Mouse (Mus musculus): Measurements from ENCODE around the gene Agfg2. TPM values are rescaled to one million over a fixed set of nuclear protein-coding genes. Genes with fewer than 3 reads are reported as not detected.
A peak's percentile ranks its signal among the peaks of the same experiment; 100 is the strongest.
"Not testable (repeated sequence)": the region's sequence is repeated elsewhere in the genome, so short reads cannot be mapped to it uniquely, and the experiment has no call there.

Agfg2 gene
- polyA plus RNA-seq, 1 experiment from 2014 or later = 11.3 TPM

DNA sequence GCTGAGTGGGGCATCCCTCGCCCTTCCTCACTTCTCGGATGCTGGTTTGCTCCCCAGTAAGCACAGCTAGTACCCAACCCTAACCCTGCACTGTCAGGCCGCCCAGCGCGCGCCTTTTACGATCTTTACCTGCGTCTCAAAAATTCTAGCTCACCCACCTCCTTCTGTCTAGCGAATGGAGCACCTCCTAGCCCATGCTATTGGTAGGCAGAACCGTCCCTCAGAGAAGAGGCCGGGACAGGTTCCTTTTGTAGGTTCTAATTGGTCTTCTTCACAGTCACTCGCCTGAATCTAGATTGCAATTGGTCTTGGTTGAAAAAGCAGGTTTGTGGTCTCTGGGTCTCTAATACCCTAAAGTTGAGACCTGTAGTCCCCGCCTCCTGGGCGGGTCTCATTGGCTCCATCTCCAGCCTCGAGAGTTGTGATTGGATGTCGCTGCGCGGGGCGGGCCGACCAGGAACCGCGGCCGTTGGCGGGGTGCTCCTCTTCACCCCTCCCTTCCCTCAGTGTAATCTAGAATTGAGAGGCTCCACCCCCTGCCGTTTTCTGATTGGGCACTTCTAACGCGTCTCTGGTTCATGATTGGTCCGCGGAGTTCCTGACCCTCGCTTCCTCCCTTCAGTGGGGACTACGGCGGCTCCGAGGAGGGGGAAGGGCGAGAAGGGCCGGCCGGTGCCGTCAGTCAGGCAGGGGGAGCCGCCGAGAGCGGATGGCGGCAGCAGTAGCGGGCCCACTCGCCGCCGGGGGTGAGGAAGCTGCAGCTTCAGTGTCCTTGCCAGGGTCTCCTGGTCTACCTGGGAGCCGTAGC is 55.8 kb downstream of the Agfg2 start, which contains the start of the genes Fbxo24, Lrch4 and Gm20605:
TSS of gene Fbxo24 (minus strand) at position 505 of the 808 bp plus-strand sequence.
TSS of gene Lrch4 (plus strand) at position 624 of the 808 bp plus-strand sequence.
TSS of gene Gm20605 (plus strand) at position 678 of the 808 bp plus-strand sequence.
- Histone ChIP-seq H3K27ac (ENCODE audit: low read depth, low read length) (peak within 1 kb of the TSS; percentile 91), H3K4me2 (ENCODE audit: low read depth, low read length) (peak within 1 kb of the TSS; percentile 91), H3K9ac (replicated peaks; ENCODE audit: low read depth, low read length) (peak within 1 kb of the TSS; percentile 82), H3K27me3 (ENCODE audit: control insufficient read depth, insufficient read depth, low read length) (no peaks in the 10 kb centered on the region), H3K4me3 (ENCODE audit: low read depth, low read length) (peak within 1 kb of the TSS; percentile 82), H3K36me3 (ENCODE audit: control insufficient read depth, insufficient read depth, low read length) (0 out of 2 replicates have a peak, but pooled peaks cover under 1% of the 10 kb centered on the region), H3K9me3 (ENCODE audit: control insufficient read depth, low read length) (no peaks in the 10 kb centered on the region), H3K4me1 (ENCODE audit: control insufficient read depth, insufficient read depth, low read length) (peaks cover 26% of the 10 kb centered on the region)
- ATAC-seq (ENCODE audit: low read depth) = peak; percentile 99
- under 1% methylated on average over 46 of the region's 46 CpGs for WGBS

DNA sequence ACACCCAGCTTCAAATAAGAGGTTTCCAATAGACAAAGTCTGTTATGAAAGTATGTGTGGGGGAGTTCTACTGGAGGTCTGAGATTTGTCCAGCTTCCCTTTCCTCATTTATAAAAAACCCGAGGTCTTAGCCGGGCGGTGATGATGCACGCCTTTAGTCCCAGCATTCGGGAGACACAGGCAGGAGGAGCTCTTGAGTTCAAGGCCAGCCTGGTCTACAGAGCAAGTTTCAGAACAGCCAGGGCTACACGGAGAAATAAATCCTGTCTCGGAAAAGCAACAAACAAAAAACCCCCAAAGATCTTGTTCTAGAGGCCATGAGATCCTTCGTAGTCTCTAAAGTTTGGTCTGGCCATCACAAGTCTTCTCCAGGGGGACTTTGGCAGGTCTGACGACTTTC is 56.5 kb downstream of the Agfg2 start:
- Histone ChIP-seq H3K4me1 (ENCODE audit: control insufficient read depth, insufficient read depth, low read length) (peaks cover 26% of the 10 kb centered on the region), H3K27ac (ENCODE audit: low read depth, low read length) (peak overlapping the region; percentile 88), H3K9me3 (ENCODE audit: control insufficient read depth, low read length) (no peaks in the 10 kb centered on the region), H3K9ac (replicated peaks; ENCODE audit: low read depth, low read length) (peak overlapping the region; percentile 54), H3K36me3 (ENCODE audit: control insufficient read depth, insufficient read depth, low read length) (no peaks in the 10 kb centered on the region), H3K27me3 (ENCODE audit: control insufficient read depth, insufficient read depth, low read length) (no peaks in the 10 kb centered on the region), H3K4me3 (ENCODE audit: low read depth, low read length) (peak overlapping the region; percentile 47), H3K4me2 (ENCODE audit: low read depth, low read length) (peak overlapping the region; percentile 68)
- 2% methylated on average over 9 of the region's 9 CpGs for WGBS
- no peak for ATAC-seq (ENCODE audit: low read depth)

DNA sequence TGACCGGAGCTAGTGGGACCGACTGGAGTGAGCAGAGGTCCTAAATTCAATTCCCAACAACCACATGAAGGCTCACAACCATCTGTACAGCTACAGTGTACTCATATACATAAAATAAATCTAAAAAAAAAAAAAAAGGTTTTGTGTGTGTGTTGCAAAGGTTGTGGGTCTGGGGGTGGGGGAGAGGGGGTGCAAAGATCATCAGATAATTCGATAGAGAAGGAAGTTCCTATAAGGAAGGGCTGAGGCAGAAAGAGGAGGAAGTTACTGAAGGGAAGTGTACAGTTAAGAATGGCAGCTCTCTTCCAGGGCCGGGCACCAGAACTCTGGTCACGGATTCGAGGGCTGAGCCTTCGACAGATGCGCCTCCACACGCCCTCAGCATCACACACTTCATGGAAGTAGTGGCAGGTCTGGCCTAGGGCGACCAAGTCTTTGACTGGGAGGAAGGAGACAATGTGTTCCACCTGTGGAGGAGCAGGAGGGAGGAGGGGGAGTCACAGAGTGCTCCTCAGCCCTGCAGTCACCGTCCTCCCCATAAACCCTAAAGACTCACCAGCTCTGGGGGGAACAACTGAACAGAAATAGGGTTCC is 60.5 kb downstream of the Agfg2 start:
- no peak for ATAC-seq (ENCODE audit: low read depth)
- no peak overlapping the region for H3K4me3 ChIP-seq (ENCODE audit: low read depth, low read length)
- 0 out of 2 replicates have a peak, but pooled peaks cover 6% of the 10 kb centered on the region for H3K4me1 ChIP-seq (ENCODE audit: control insufficient read depth, insufficient read depth, low read length)
- H3K9ac ChIP-seq (replicated peaks; ENCODE audit: low read depth, low read length) = no peak overlapping the region
- WGBS = 91% methylated on average over 11 of the region's 11 CpGs
- no peak overlapping the region for H3K4me2 ChIP-seq (ENCODE audit: low read depth, low read length)
- no peaks in the 10 kb centered on the region for H3K36me3 ChIP-seq (ENCODE audit: control insufficient read depth, insufficient read depth, low read length)
- no peaks in the 10 kb centered on the region for H3K27me3 ChIP-seq (ENCODE audit: control insufficient read depth, insufficient read depth, low read length)
- H3K9me3 ChIP-seq (ENCODE audit: control insufficient read depth, low read length) = no peaks in the 10 kb centered on the region
- no peak overlapping the region for H3K27ac ChIP-seq (ENCODE audit: low read depth, low read length)

DNA sequence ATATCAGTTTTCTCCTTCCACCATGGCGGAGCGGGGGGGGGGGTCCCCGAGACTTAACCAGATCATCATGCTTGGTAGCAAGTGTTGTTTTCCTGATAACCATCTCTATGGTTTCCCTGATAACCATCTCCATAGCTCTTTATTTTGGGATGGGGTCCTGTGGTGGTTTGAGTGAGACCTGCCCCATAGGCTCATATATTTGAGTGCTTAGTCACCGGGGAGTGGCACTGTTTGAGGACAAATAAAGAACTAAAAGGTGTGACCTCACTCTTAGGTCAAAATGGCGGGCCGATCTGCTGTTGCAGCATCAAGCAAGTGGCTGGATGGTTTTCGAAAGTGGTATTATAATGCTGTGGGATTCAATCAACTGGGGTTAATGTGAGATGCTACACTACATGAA is 69.2 kb downstream of the Agfg2 start:
- 94% methylated on average over 7 of the region's 7 CpGs for WGBS
- H3K4me2 ChIP-seq (ENCODE audit: low read depth, low read length) = no peak overlapping the region
- no peaks in the 10 kb centered on the region for H3K36me3 ChIP-seq (ENCODE audit: control insufficient read depth, insufficient read depth, low read length)
- ATAC-seq (ENCODE audit: low read depth) = no peak
- H3K27me3 ChIP-seq (ENCODE audit: control insufficient read depth, insufficient read depth, low read length) = no peaks in the 10 kb centered on the region
- H3K4me1 ChIP-seq (ENCODE audit: control insufficient read depth, insufficient read depth, low read length) = no peaks in the 10 kb centered on the region
- no peak overlapping the region for H3K27ac ChIP-seq (ENCODE audit: low read depth, low read length)
- H3K4me3 ChIP-seq (ENCODE audit: low read depth, low read length) = no peak overlapping the region
- H3K9me3 ChIP-seq (ENCODE audit: control insufficient read depth, low read length) = no peaks in the 10 kb centered on the region
- H3K9ac ChIP-seq (replicated peaks; ENCODE audit: low read depth, low read length) = no peak overlapping the region

DNA sequence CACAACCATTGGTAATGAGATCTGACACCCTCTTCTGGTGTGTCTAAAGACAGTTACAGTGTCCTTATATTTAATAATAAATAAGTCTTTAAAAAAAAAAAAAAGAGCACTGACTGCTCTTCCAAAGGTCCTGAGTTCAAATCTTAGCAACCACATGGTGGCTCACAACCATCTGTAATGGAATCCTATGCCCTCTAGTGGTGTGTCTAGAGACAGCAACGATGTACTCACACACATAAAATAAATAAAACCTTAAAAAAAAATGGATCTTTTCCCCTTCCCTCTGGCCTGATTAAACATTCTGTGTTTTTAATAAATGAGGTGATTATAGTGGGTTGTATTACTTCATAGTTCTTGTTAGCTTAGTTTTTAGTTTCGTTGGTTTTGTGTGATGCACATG is 69.6 kb downstream of the Agfg2 start:
- H3K4me1 ChIP-seq (ENCODE audit: control insufficient read depth, insufficient read depth, low read length); H3K36me3 ChIP-seq (ENCODE audit: control insufficient read depth, insufficient read depth, low read length); H3K9ac ChIP-seq (replicated peaks; ENCODE audit: low read depth, low read length); H3K4me3 ChIP-seq (ENCODE audit: low read depth, low read length); H3K4me2 ChIP-seq (ENCODE audit: low read depth, low read length); H3K27me3 ChIP-seq (ENCODE audit: control insufficient read depth, insufficient read depth, low read length); ATAC-seq (ENCODE audit: low read depth); H3K9me3 ChIP-seq (ENCODE audit: control insufficient read depth, low read length); H3K27ac ChIP-seq (ENCODE audit: low read depth, low read length): not testable (repeated sequence)
- 90% methylated on average over 2 of the region's 2 CpGs for WGBS

DNA sequence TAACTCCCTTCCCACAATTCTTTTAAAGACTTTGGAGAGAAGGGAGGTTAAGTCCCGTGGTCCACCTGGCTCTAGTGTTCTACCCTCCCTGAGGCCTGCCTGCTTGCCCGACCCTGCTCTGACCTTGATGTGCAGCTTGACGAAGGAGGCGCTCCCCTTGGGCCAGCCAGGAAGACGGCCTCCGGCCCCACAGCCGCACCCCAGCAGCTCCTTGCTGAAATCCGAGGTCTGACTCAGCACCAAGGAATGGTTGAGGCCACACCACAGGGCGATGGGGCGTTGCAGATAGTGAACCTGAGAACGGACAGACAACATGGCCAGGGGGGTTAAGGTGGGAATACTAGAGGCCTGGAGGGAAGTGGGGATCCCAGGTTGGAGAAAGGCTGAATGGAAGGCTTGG is 71.0 kb downstream of the Agfg2 start, which contains the start of gene Pcolce:
TSS of gene Pcolce (minus strand) at position 235 of the 400 bp plus-strand sequence.
- Histone ChIP-seq H3K36me3 (ENCODE audit: control insufficient read depth, insufficient read depth, low read length) (no peaks in the 10 kb centered on the region), H3K4me3 (ENCODE audit: low read depth, low read length) (no peak within 1 kb of the TSS), H3K4me2 (ENCODE audit: low read depth, low read length) (no peak within 1 kb of the TSS), H3K27me3 (ENCODE audit: control insufficient read depth, insufficient read depth, low read length) (no peaks in the 10 kb centered on the region), H3K9me3 (ENCODE audit: control insufficient read depth, low read length) (no peaks in the 10 kb centered on the region), H3K27ac (ENCODE audit: low read depth, low read length) (no peak within 1 kb of the TSS), H3K4me1 (ENCODE audit: control insufficient read depth, insufficient read depth, low read length) (no peaks in the 10 kb centered on the region), H3K9ac (replicated peaks; ENCODE audit: low read depth, low read length) (no peak within 1 kb of the TSS)
- no peak for ATAC-seq (ENCODE audit: low read depth)
- 68% methylated on average over 11 of the region's 11 CpGs for WGBS

DNA sequence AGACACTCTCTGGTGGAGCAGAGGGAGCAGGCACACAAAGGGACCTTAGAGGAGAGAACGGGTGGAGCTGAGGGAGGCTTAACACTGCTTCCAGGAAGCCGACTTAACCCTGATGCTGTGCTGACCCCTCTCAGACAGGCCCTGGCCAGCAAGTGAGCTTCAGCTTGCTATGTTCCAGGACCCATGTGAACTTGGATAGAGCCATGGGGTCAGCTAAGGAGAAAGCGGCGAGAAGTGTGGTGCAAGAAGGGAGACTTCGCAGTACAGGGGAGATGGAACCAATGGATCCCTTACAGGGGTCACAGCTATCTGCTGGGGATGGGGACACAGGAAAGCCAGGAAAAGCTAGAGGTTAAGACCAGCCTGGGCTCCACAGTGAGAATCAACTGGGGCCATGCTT is 71.5 kb downstream of the Agfg2 start:
- no peak for ATAC-seq (ENCODE audit: low read depth)
- no peak overlapping the region for H3K4me2 ChIP-seq (ENCODE audit: low read depth, low read length)
- H3K27me3 ChIP-seq (ENCODE audit: control insufficient read depth, insufficient read depth, low read length) = no peaks in the 10 kb centered on the region
- H3K9me3 ChIP-seq (ENCODE audit: control insufficient read depth, low read length) = no peaks in the 10 kb centered on the region
- H3K4me1 ChIP-seq (ENCODE audit: control insufficient read depth, insufficient read depth, low read length) = peaks cover 1% of the 10 kb centered on the region; the same call in 1 of the 2 replicates
- no peaks in the 10 kb centered on the region for H3K36me3 ChIP-seq (ENCODE audit: control insufficient read depth, insufficient read depth, low read length)
- H3K9ac ChIP-seq (replicated peaks; ENCODE audit: low read depth, low read length) = no peak overlapping the region
- 79% methylated on average over 5 of the region's 5 CpGs for WGBS
- H3K4me3 ChIP-seq (ENCODE audit: low read depth, low read length) = no peak overlapping the region
- H3K27ac ChIP-seq (ENCODE audit: low read depth, low read length) = no peak overlapping the region

DNA sequence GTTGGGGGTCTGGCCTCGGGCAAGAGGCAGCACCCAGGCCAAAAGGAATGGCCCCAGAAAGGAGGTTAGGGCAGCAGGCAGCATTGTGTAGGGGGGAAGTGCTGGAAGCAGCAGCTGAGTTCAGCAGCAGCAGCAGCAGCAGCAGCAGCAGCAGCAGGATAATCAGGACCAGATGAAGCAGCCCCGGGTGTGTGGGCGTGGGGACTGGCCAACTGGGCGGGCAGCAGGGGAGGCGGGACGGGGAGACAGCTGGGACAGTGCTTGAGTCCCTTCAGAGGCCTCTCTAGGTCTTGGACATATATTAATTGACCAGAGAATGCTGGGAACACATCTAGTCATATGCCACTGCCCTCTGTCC is 73.3 kb downstream of the Agfg2 start:
- Histone ChIP-seq H3K36me3 (ENCODE audit: control insufficient read depth, insufficient read depth, low read length) (no peaks in the 10 kb centered on the region), H3K9ac (replicated peaks; ENCODE audit: low read depth, low read length) (no peak overlapping the region)

More for the DNA sequence above, 73.3 kb downstream of the Agfg2 start:
- H3K4me1 ChIP-seq (ENCODE audit: control insufficient read depth, insufficient read depth, low read length) = peaks cover 5% of the 10 kb centered on the region; the same call in 1 of the 2 replicates
- no peak overlapping the region for H3K27ac ChIP-seq (ENCODE audit: low read depth, low read length)
- no peak for ATAC-seq (ENCODE audit: low read depth)
- H3K4me3 ChIP-seq (ENCODE audit: low read depth, low read length) = no peak overlapping the region
- WGBS = 36% methylated on average over 6 of the region's 6 CpGs
- H3K27me3 ChIP-seq (ENCODE audit: control insufficient read depth, insufficient read depth, low read length) = no peaks in the 10 kb centered on the region
- no peaks in the 10 kb centered on the region for H3K9me3 ChIP-seq (ENCODE audit: control insufficient read depth, low read length)
- H3K4me2 ChIP-seq (ENCODE audit: low read depth, low read length) = peak overlapping the region; percentile 18; the same call in 1 of the 2 replicates
